Mouse (Mus musculus) right cerebral cortex, postnatal 4 days (tissue): ENCODE data around the gene Klk14.
"Not testable (repeated sequence)": the region's sequence is repeated elsewhere in the genome, so short reads cannot be mapped to it uniquely, and the experiment has no call there.

ENCODE experiments used
- DNase-seq: peaks from one replicate; pipeline ENCODE4 v3.0.0-alpha.2; 2022

Gene Klk14

GRCm38 (mm10) chr7:43690118-43690517 is at the start of gene Klk14:
Gene Klk14, plus strand, starts transcription at chr7:43690418.
- no peak for DNase-seq

- DNase-seq, result no peak
Measured at GRCm38 (mm10) chr7:43642587-43642986, 47.6 kb upstream of the Klk14 start.

GRCm38 (mm10) chr7:43643046-43643652 is 47.1 kb upstream of the Klk14 start:
- DNase-seq, result no peak

GRCm38 (mm10) chr7:43652683-43653082 is 37.5 kb upstream of the Klk14 start:
- DNase-seq, result no peak

GRCm38 (mm10) chr7:43654519-43654918 is 35.7 kb upstream of the Klk14 start:
- no peak for DNase-seq

GRCm38 (mm10) chr7:43656232-43656631 is 34.0 kb upstream of the Klk14 start:
- no peak for DNase-seq

- no peak for DNase-seq
Measured at GRCm38 (mm10) chr7:43660002-43660401, 30.2 kb upstream of the Klk14 start, which contains the start of gene Siglece. Gene Siglece, minus strand, starts transcription at chr7:43660161.

- DNase-seq, result no peak
Measured at GRCm38 (mm10) chr7:43662804-43663203, 27.4 kb upstream of the Klk14 start.

GRCm38 (mm10) chr7:43667221-43667620 is 23.0 kb upstream of the Klk14 start:
- DNase-seq, result not testable (repeated sequence)

- no peak for DNase-seq
Measured at GRCm38 (mm10) chr7:43668582-43668981, 21.6 kb upstream of the Klk14 start.

- DNase-seq, result no peak
Measured at GRCm38 (mm10) chr7:43671064-43671808, 19.0 kb upstream of the Klk14 start.

- DNase-seq, result peak; percentile 81
Measured at GRCm38 (mm10) chr7:43671809-43672580, 18.2 kb upstream of the Klk14 start, which contains the start of gene Ctu1. Gene Ctu1, plus strand, starts transcription at chr7:43672016.

- no peak for DNase-seq
Measured at GRCm38 (mm10) chr7:43672581-43673260, 17.5 kb upstream of the Klk14 start.

GRCm38 (mm10) chr7:43675091-43675490 is 15.1 kb upstream of the Klk14 start:
- DNase-seq, result no peak

- peak; percentile 48 for DNase-seq
Measured at GRCm38 (mm10) chr7:43678517-43678916, 11.7 kb upstream of the Klk14 start.

- DNase-seq, result peak; percentile 73
Measured at GRCm38 (mm10) chr7:43680960-43681359, 9.3 kb upstream of the Klk14 start.

GRCm38 (mm10) chr7:43682511-43682910 is 7.7 kb upstream of the Klk14 start:
- DNase-seq, result not testable (repeated sequence)

GRCm38 (mm10) chr7:43685088-43685487 is 5.1 kb upstream of the Klk14 start:
- no peak for DNase-seq

- DNase-seq, result no peak
Measured at GRCm38 (mm10) chr7:43710031-43710430, 19.8 kb downstream of the Klk14 start.

GRCm38 (mm10) chr7:43712267-43712666 is 22.0 kb downstream of the Klk14 start, which contains the start of gene Klk13:
Gene Klk13, plus strand, starts transcription at chr7:43712567.
- no peak for DNase-seq

- no peak for DNase-seq
Measured at GRCm38 (mm10) chr7:43712917-43713316, 22.7 kb downstream of the Klk14 start.

GRCm38 (mm10) chr7:43713741-43714351 is 23.6 kb downstream of the Klk14 start:
- DNase-seq, result no peak
